Mouse (Mus musculus): ENCODE data around the gene Armh3.

DNA sequence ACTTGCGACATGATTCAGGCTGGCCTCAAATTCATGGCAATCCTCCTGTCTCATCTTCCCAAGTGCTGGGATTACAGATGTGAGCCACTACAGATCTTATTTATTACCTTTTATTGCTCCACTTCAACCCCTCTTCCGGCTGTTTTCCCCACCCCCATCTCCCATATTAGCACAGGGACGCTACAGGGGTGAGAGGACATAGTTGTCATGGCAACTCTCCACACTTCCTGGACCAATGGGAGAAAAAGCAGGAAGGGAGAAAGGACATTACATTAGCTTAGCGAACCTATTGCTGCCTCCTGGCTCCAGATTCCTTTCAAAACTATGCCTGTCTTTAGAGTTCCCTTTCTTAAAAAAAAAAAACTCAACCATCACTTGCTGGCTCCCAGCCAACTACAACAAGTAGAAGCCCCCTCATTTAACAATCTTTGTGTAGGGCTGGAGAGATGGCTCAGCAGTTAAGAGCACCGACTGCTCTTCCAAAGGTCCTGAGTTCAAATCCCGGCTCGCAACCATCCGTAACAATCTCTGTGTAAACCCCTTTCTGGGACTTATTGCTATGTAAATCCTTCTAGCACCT, 185.5 kb downstream of the Armh3 start:
- TF ChIP-seq CTCF (conservative IDR thresholded peaks at IDR 0.05; ENCODE audit: low read length) (no peak), POU5F1 (IDR thresholded peaks at IDR 0.05; ENCODE audit: borderline replicate concordance, low read length) (no peak)
